Mouse (Mus musculus): ENCODE data around the gene Gm49340.
"Not testable (repeated sequence)": the region's sequence is repeated elsewhere in the genome, so short reads cannot be mapped to it uniquely, and the experiment has no call there.

Gm49340 gene

DNA sequence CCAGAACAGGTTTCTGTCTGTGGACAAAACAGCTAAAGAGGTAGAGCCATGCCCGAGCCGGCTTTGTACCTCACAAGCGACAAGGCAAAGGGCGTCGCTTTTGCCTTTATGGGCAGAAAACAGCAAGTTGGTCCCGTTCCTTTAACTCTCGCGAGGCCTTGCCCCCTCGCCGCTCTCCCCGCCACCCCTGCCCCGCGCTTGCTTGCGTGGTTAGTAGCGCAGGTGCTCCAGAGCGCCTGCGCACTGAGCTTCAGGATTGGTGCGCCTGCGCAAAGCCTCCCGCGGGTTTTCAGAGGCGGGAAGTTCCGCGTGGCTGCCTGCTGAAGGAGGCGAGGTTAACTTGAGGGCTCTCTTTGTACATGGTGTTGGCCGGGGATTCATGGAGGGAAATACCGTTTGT lies at the start of gene Gm49340, which contains the start of the genes Aspa and Spata22:
Gm49340 (plus strand) TSS at position 300 of the 400 bp plus-strand sequence.
Aspa (minus strand) TSS at position 155 of the 400 bp plus-strand sequence.
Spata22 (plus strand) TSS at position 300 of the 400 bp plus-strand sequence.
- DNase-seq (ENCODE audit: low read depth): no peak

- DNase-seq (ENCODE audit: low read depth): peak; percentile 36
Observed at GRCm38 (mm10) chr11:73280710-73281109, 48.8 kb upstream of the Gm49340 start.

GRCm38 (mm10) chr11:73281528-73282027 lies 48.0 kb upstream of the Gm49340 start:
- DNase-seq (ENCODE audit: low read depth): peak; percentile 70

GRCm38 (mm10) chr11:73283369-73283768 lies 46.2 kb upstream of the Gm49340 start:
- DNase-seq (ENCODE audit: low read depth): no peak

- no peak for DNase-seq (ENCODE audit: low read depth)
Observed at GRCm38 (mm10) chr11:73283926-73284325, 45.6 kb upstream of the Gm49340 start.

GRCm38 (mm10) chr11:73284351-73284750 lies 45.2 kb upstream of the Gm49340 start:
- DNase-seq (ENCODE audit: low read depth): no peak

DNA sequence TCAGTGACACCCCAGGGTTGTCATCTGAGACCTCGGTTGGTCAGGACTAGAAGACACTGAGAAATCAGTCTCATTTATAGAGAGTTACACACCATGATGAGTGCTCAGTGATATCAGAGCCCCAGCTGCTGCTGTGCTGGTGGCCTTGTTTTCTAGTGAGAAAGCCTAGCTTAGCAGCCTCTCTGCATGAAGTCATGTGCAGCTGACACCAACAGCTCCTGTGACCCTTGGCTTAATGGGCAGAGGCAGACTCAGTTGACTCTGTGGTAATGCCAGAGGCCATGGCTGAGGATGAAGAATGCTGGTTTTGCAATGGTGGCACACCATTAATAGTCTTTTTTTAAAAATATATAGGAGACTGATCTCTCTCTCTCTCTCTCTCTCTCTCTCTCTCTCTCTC lies 39.9 kb upstream of the Gm49340 start:
- DNase-seq (ENCODE audit: low read depth): no peak

GRCm38 (mm10) chr11:73303123-73303522 lies 26.4 kb upstream of the Gm49340 start:
- no peak for DNase-seq (ENCODE audit: low read depth)

DNA sequence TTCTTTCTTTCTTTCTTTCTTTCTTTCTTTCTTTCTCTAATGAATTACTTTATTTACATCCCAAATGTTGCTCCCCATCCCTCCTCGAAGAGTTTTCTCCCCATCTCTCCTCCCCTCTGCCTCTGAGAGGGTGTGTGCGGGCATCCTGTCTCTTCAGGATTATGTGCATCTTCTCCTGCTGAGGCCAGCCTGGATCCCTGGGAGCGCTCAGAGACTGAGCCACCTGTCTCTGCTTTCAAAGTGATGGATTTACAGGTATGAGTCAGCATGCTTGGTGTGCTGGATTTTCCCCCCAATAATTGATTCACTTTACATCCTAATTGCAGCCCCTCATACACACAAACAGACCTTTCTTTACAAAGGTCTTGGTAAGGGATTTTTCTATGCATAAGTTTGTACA lies 13.6 kb upstream of the Gm49340 start:
- DNase-seq (ENCODE audit: low read depth): no peak

DNA sequence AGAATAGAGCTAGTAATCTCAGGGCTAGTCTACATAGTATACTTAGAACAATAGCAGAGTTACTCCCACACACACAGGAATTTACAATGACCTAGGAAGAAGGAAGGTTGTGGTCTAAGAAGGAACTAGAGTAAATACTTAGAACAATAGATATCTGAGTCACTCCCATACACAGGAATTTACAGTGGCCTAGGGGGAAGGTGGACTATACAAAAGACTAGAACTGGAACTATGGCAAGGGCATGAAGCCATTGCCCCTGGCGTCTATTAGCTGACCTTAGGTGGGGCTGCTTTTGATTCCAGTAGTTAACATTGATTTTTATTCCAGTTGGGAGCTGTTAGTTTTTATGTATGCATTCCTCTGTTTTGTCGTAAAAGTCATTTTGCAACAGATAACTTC lies 11.0 kb upstream of the Gm49340 start:
- DNase-seq (ENCODE audit: low read depth): not testable (repeated sequence)

- DNase-seq (ENCODE audit: low read depth): not testable (repeated sequence)
Observed at GRCm38 (mm10) chr11:73321064-73321463, 8.5 kb upstream of the Gm49340 start.

DNA sequence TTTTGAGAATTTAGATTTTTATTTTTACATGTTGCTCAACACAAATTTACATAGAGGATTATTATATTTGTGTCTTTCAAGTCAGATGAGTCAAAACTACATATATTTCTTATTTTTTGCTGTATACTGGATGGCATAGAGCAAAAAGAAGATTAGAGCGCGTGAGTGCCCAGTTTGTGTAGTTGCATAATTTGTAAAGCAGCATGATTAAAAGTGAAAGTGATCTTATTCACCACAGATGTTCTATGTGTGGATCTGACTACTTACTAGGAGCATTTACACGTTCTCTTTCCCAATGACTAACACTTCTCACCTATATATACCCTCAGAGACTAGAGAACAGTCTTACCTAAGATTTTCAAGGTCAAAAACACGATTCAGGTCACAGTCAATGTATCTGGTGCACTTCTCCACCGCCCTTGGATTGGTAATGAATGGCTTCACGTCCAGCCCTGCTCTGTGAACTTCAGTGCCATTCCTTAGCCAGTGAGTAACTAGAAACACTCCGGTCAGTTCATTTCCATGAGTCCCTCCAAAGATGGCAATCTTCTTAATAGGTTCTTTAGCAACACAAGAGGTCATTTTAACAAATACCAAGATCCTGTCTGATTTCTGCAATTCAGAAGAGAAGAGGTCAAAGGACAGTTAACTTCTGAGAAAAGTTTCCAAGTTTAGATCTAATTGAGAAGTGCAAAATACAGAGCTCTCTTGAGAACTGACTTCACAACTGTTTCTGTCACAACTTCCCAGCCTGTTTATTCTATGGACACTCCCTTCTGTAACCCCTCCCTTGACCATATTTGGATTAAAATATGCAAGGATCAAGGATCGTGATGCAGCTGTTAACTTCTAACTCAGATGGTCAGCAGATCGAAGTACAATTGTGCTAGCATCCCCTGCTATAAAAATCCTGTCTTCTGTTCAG lies 5.4 kb upstream of the Gm49340 start:
- DNase-seq (ENCODE audit: low read depth): no peak

DNA sequence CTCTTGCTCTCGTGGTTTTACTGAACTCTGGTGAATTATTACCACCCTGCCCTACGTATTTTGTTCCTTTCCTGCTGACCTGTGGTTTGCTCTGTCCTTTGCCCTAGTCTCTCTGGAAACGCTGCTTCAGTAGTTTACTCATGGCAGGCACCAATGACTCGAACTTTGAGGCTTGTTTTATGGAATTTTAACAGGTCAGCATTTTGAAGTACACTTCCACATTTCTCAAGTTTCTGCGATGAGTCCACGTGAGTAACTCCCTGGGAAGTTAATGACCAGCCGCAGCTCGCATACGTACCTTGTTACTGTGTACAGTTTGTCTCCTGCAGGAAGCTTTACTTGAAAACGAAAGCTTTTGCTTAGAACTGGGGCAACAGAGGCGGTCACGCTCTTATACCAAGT lies 3.1 kb upstream of the Gm49340 start:
- no peak for DNase-seq (ENCODE audit: low read depth)

DNA sequence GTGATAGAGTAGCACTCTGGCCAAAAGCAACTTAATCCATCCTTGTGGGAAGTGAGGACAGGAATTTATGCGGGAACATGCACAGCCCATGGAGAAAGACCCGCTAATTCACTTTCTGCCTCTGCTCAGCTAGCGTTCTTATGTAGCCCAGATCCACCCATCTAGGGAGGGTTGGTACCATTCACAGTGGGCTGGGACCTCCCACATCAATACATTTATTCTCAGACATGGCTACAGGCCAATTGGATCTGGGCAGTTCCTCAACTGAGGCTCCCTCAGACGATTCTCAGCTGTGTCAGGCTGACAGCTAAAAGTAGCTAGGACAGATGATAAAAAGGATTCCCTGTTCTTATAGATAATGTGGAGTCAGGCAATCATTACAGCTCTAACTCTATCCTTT lies 2.2 kb upstream of the Gm49340 start:
- no peak for DNase-seq (ENCODE audit: low read depth)

- no peak for DNase-seq (ENCODE audit: low read depth)
Observed at GRCm38 (mm10) chr11:73333357-73333756, 3.8 kb downstream of the Gm49340 start.

- no peak for DNase-seq (ENCODE audit: low read depth)
Observed at GRCm38 (mm10) chr11:73336919-73337318, 7.4 kb downstream of the Gm49340 start.

DNA sequence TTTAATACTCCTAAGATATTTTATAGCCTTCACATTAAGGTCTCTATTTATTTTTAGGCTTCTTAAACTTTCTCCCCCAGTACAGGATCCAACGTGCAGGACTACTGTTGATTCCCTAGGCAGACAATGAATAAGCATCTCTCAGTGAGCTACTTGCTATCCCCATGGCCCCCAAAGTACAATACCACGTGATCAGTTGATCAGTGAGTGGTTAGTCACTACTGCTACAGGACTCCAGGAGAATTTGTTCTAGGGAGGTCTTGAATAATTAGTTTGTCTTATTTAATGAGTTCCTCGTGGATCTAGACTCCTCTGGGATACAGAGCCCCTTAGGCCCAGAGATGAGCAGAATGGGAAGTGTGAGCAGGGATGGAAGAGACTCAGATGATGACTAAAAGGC lies 20.9 kb downstream of the Gm49340 start, which contains the start of gene Olfr20:
Olfr20 (plus strand) TSS at position 301 of the 400 bp plus-strand sequence.
- DNase-seq (ENCODE audit: low read depth): no peak

- DNase-seq (ENCODE audit: low read depth): no peak
Observed at GRCm38 (mm10) chr11:73370946-73371345, 41.4 kb downstream of the Gm49340 start, which contains the start of gene Olfr376. Gene Olfr376, plus strand, starts transcription at chr11:73371246.

- DNase-seq (ENCODE audit: low read depth): no peak
Observed at GRCm38 (mm10) chr11:73395374-73395773, 65.8 kb downstream of the Gm49340 start.

DNA sequence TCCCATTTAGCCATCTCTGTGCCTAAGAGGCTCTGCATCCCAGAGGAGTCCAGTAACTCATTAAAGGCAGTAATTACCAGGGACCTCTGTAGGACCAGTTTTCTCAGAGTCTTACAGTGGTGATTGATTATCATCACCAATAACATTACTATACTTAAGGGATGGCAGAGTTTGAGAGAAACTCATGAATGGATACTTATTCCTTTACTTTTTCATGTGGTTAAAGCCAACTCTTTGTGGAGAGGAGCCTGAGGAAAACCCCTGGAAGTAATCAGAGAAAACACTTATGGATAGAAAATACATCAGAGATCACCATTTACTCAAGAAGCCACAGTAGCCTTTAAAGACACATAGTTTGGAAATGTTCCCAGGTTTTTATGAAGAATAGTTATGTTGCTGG lies 70.0 kb downstream of the Gm49340 start, which contains the start of gene Olfr1:
Olfr1 (minus strand) TSS at position 101 of the 400 bp plus-strand sequence.
- DNase-seq (ENCODE audit: low read depth): no peak

Data from naive thymus-derived CD4-positive, alpha-beta T cell, adult 2 months (primary cell).